Mouse (Mus musculus): Measurements from ENCODE around the gene Mpi.

GRCm38 (mm10) chr9:57566846-57567245, 14.3 kb upstream of the Mpi start:
- TF ChIP-seq POLR2A (IDR thresholded peaks at IDR 0.05; ENCODE audit: borderline replicate concordance, low read depth, low read length), result no peak
- no peak for TF ChIP-seq CTCF (IDR thresholded peaks at IDR 0.05; ENCODE audit: low read depth, low read length)
